Mouse (Mus musculus): ENCODE measurements around the gene Gm43191. TPM values are rescaled to one million over a fixed set of nuclear protein-coding genes. Genes with fewer than 3 reads are reported as not detected.

Gene Gm43191
- total RNA-seq, 2 experiments from 2014 or later = 1.2 to 2.4 TPM

GRCm38 (mm10) chr3:116594076-116594727 lies 86.9 kb downstream of the Gm43191 start:
- intact Hi-C loops (cut with DNase I) = loop anchor here (5.0 to 10.0 kb wide), 2 partner anchors 153 to 241 kb away; no protein-coding TSS in a partner anchor
- peak in 1 of 2 experiments; percentile 31 for DNase-seq (ENCODE audit: extremely low spot score in 1 of 2, low spot score in 2 of 2)

Other genes with a start within 250 kb of the Gm43191 start
- gene Rtca, start 173.1 kb downstream of the Gm43191 start, total RNA-seq (2021) = 10 to 100 TPM; 69.4 to 73.0 TPM
- gene Dbt, start 168.2 kb downstream of the Gm43191 start, total RNA-seq (2021) = 10 to 100 TPM; 16.3 to 18.1 TPM
- under 1 TPM; 0.14 to 0.17 TPM for gene Lrrc39, start 118.3 kb downstream of the Gm43191 start, total RNA-seq (2021)
- gene Sass6, start 86.3 kb downstream of the Gm43191 start, total RNA-seq (2021) = 1 to 10 TPM; 8.9 to 9.9 TPM
- gene Trmt13, start 66.7 kb downstream of the Gm43191 start, total RNA-seq (2021) = 10 to 100 TPM; 14.6 to 14.9 TPM
- gene Mfsd14a, start 18.6 kb downstream of the Gm43191 start, total RNA-seq (2021) = 10 to 100 TPM; 55.8 to 56.3 TPM
- 10 to 100 TPM; 13.3 to 13.6 TPM for gene Slc35a3, start 31.6 kb upstream of the Gm43191 start, total RNA-seq (2021)
- 10 to 100 TPM; 25.5 to 26.1 TPM for gene Agl, start 126.9 kb upstream of the Gm43191 start, total RNA-seq (2021)
- 1 to 10 TPM; 1.8 to 3.1 TPM for gene Frrs1, start 178.2 kb upstream of the Gm43191 start, total RNA-seq (2021)